Mouse (Mus musculus) right cerebral cortex, postnatal 10 days (tissue): ENCODE data around the gene Lkaaear1.

Experiments used
- DNase-seq, 2 experiments: peaks; one replicate each; pipeline ENCODE4 v3.0.0; 2021; ENCODE audit warnings: low spot score in 2 of 2

The Lkaaear1 gene

GRCm38 (mm10) chr2:181698241-181698640 lies at the start of gene Lkaaear1:
Lkaaear1 (minus strand) TSS chr2:181698442.
- DNase-seq: no peak

GRCm38 (mm10) chr2:181730051-181730450 lies 31.8 kb upstream of the Lkaaear1 start:
- no peak for DNase-seq

DNA sequence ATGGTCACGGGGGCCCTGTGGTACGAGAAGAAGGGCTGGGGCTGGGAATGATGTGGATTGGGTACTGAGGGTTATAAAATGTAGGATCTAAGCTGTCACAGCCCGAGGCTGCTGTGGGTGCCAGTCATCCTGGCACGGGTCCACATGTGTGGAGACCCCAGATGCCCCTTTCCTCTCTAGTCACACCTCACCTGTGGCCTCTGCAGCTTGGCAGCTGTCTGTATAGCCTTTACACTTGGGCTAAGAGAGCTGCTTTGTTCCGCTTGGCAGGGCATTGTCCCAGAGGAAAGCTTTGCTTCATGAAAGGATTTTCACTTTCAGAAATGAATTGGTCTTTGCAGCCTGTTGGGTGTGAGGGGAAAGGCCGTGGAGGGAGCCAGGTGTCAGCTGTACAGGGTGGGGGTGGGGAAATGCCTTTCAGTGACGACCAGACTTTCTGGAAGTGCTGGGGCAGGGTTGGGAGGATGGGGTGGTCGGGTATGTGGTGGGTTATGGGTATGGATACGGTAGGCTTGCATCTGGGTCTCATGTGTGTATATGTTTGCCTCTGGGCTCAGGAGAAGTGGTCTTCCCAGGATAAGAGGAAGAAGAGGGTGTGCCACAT lies 29.5 kb upstream of the Lkaaear1 start:
- DNase-seq: peak in 1 of 2 experiments; percentile 25

DNA sequence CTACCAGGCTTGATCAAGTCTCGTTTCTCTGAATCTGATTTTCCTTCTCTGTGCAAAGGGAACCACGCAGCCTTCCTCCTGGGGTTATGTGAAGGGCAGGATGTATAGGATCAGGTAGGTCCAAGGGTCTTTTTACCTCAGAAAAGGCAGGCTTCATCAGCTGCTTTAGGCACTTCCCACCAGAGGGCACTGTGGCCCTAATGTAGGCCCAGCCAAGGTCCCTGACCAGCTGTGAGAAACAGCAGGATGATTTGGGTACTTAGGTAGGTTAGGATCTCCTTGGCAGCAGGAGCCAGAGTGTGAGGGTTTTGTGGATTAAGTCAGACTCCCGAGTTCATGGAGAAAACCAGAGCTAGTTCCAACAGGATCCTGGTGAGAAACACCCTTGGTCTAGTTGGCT lies 24.0 kb upstream of the Lkaaear1 start:
- DNase-seq: peak in 1 of 2 experiments; percentile 54

DNA sequence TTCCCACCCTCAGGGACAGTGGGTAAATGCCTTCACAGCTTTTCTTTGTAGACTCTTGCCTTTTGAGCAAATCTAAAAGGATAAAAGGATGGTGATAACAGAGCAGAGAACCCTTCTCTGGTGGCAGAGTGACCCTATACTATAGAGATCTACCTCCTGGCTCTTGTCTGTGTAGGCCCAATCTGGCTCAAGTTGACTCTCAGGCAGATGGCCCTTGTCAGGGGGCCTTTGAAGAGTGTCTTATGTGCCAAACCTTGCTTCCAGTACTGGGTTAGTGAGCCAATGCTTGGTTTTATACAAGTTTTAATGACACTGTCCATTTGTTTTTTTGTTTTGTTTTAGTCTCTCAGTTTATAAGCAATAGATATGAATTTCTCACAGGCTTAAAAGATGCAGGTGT lies 23.0 kb upstream of the Lkaaear1 start:
- no peak for DNase-seq

DNA sequence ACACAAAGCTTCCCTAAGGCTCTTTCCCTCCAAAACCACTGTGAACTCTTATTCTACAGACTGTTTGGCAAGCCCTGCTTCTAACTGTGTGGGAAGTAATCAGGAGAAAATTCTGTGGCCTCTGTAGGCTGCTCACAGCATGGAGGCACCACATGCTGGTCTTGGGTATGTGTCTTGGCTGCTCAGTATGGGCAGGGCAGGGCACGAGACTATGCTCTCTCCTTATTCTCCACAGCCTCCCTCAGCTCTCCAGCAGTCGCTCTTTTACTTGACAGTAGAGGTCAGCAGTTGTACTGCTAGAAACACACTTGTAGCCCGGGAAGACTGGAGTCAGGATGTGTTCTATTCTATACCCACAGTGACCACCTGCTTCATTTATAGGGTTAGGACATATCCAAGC lies 21.8 kb upstream of the Lkaaear1 start:
- no peak for DNase-seq

DNA sequence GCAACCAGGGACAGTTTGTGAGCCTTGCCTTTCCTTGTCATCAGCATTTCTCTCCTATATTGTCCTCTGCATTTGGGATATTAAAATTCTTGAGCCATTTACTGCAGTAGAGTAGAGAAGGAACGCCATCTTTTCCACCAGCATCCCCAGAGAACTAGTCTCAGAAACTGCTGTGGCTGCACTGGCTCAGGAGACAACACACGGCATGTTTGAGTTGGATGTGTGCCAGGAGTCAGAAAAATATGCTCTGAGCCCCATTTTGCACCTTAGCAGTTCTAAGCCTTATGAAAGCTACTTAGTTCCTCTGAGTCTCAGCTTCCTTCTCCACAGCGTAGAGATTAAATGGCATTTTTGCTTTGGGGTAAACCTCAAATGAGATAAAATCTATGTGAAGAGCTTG lies 18.7 kb upstream of the Lkaaear1 start:
- DNase-seq: no peak

- DNase-seq: no peak
These were observed 17.1 kb upstream of the Lkaaear1 start for GRCm38 (mm10) chr2:181715382-181715781.

DNA sequence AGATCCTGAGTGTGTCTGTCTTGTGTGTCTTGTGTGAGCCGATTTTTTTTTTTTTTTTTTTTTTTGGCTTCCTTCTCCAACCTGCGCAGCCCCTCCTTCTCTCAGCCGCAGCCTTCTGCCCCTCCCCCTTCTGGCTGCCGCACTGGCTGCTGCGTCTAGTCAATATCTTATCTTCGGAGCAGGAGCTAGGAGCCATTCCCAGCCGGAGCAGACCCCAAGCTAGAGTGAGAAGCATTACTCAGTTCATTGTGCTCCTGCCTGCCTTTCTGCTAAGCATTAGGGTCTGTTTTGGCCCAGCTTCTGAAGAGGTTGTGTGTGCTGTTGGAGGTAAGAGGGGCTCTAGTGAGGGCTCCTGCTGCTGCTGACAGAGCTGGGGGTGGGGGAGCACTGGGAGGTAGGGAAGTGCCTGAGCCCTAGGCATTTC lies 16.7 kb upstream of the Lkaaear1 start, which contains the start of gene Oprl1:
Oprl1 (plus strand) TSS at position 114 of the 424 bp plus-strand sequence.
- peak; percentile 86 for DNase-seq

GRCm38 (mm10) chr2:181713749-181714148 lies 15.5 kb upstream of the Lkaaear1 start:
- DNase-seq: peak; percentile 67 to 88

- DNase-seq: no peak
These were observed 8.4 kb upstream of the Lkaaear1 start for GRCm38 (mm10) chr2:181706668-181707067.

GRCm38 (mm10) chr2:181696801-181697420 lies 1.3 kb downstream of the Lkaaear1 start:
- no peak for DNase-seq

DNA sequence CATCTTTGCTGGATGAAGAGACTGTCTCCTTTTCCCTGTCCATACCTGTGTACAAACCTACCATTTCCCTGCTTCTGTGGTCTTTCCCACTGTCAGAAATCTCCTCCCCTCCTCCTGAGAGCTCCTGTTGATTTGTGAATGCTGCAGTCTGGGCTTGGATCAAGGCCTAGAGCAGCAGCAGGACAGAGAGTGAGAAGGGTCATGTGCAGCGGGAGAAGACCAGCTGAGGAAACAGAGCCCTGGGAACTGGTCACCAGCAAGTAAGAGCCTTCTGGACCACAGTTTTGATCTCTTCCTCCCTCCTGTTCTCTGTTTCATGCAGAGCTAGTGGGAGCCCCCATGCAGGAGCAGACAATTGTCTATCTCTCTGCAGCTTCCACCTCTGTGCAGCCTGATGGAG lies 2.5 kb downstream of the Lkaaear1 start:
- DNase-seq: peak; percentile 13 to 23

DNA sequence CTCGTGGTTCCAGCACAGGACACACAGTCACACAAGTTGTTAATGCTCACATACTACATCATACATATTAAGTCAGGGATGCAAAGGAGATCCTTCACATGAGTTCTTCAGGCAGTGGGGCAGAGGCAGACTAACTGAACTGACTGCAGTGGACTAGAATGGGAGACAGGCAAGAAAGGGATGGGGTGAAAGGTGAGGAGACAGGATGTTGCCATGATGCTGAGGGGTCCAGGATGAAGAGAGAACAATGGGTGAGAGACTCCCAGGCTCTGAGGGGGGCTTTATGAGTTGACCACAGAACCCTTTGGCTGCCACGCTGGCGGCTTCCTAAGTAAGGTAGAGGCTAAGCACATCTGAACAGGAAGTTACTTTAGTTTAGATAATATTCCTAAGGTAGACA lies 3.7 kb downstream of the Lkaaear1 start:
- DNase-seq: peak; percentile 19 to 24

- DNase-seq: peak; percentile 88 to 89
These were observed 4.6 kb downstream of the Lkaaear1 start, which contains the start of gene Rgs19 for GRCm38 (mm10) chr2:181693339-181694280. Rgs19 (minus strand) TSS chr2:181693977.

GRCm38 (mm10) chr2:181692304-181692703 lies 5.9 kb downstream of the Lkaaear1 start:
- DNase-seq: no peak

- peak; percentile 26 to 30 for DNase-seq
These were observed 6.7 kb downstream of the Lkaaear1 start for GRCm38 (mm10) chr2:181691571-181691970.

DNA sequence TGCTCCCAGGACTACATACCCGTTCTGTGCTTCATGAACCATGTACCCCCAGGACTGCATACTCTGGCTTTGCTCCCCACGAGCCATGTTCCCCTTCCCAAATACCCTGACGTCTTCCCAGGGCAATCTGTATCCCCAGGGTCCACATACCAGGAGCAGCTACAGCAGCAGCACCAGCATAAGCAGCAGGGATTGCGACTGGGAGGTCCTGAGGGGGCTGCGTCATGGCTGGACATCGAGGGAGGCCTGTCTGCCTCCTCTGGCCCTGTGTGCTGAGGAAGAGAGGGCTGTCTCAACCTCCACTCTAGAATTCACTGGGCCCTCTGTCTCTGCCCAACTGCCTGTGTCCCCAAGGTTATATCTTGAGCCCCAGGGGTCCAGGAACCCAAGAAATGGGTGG lies 7.2 kb downstream of the Lkaaear1 start:
- DNase-seq: no peak

DNA sequence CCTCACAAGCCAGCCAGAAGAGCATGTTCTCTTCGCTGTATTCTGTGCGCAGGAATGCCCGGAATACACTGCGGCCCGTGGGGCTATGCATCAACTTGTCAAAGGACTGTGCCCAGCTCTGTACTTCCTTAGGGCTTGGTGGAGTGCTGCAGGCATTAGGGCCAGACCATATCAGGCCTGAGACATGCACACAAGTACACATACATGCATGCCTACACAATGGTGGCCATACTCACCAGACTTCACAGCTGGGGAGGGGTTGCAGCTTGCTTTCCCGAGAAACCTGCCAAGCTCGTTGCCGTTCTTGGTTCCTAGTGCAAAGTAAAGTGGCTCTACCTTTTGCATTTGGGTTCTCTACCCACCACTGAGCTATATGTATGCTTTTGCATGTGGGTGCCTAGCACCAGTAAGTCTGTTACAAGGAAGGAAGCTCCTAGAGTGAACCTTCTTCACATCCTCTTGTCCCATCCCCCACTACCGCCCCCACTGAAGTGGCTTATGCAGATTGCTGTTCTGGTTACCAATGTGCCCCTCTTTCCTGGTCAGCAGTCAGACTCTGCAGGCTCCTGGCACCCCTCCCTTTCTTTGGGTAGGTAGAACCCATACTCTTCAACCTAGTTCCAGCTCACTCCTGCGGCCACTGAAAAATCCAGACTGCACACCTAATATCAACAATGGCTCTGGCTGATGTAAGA lies 8.6 kb downstream of the Lkaaear1 start:
- DNase-seq: peak in 1 of 2 experiments; percentile 54

- no peak for DNase-seq
These were observed 10.7 kb downstream of the Lkaaear1 start for GRCm38 (mm10) chr2:181687586-181687985.

- DNase-seq: no peak
These were observed 12.6 kb downstream of the Lkaaear1 start for GRCm38 (mm10) chr2:181685686-181686085.

GRCm38 (mm10) chr2:181684713-181685112 lies 13.5 kb downstream of the Lkaaear1 start:
- DNase-seq: no peak
